Mouse (Mus musculus) bone marrow macrophage, adult 2 months (primary cell): ENCODE results near the gene Amn1. TPM values are rescaled to one million over a fixed set of nuclear protein-coding genes. Genes with fewer than 3 reads are reported as not detected.

ENCODE experiments used
- H3K27ac ChIP-seq: 2 replicates; pipeline ENCODE4 v1.5.1; 2012; ENCODE audit warnings: low read depth, low read length; ENCODE audit not compliant: insufficient read depth
- H3K4me1 ChIP-seq: 2 replicates; pipeline ENCODE4 v1.6.1; 2012; ENCODE audit warnings: low read length; ENCODE audit not compliant: control insufficient read depth, insufficient read depth
- H3K4me3 ChIP-seq: 2 replicates; pipeline ENCODE4 v1.5.1; 2012; ENCODE audit warnings: mild to moderate bottlenecking, low read length, moderate library complexity; ENCODE audit not compliant: insufficient read depth
- CTCF ChIP-seq: IDR thresholded peaks from 2 replicates; pipeline ENCODE4 v1.5.1; 2012; ENCODE audit warnings: low read depth, mild to moderate bottlenecking, low read length, moderate library complexity
- POLR2A ChIP-seq: IDR thresholded peaks from 2 replicates; pipeline ENCODE4 v1.6.1; 2012; ENCODE audit warnings: mild to moderate bottlenecking, low read depth, low read length, borderline replicate concordance
- polyA plus RNA-seq: library from polyadenylated mRNA; stranded (reverse); fragments of >200 nt; gene quantifications from 2 replicates; pipeline ENCODE4 v1.2.4, GENCODE M21; 2012; ENCODE audit not compliant: missing spikeins, insufficient read depth, insufficient read length

Amn1 gene
- polyA plus RNA-seq, 1 experiment, result 14.7 TPM

GRCm38 (mm10) chr6:149155031-149155841, 33.3 kb downstream of the Amn1 start:
- Histone ChIP-seq H3K27ac (no peak overlapping the region), H3K4me3 (no peak overlapping the region), H3K4me1 (no peaks in the 10 kb centered on the region)
- TF ChIP-seq CTCF (no peak), POLR2A (no peak)

GRCm38 (mm10) chr6:149154116-149155030, 34.1 kb downstream of the Amn1 start:
- Histone ChIP-seq H3K4me1 (no peaks in the 10 kb centered on the region), H3K4me3 (no peak overlapping the region), H3K27ac (no peak overlapping the region)
- TF ChIP-seq CTCF, result no peak
- TF ChIP-seq POLR2A, result no peak

- Histone ChIP-seq H3K4me3 (no peak overlapping the region), H3K4me1 (no peaks in the 10 kb centered on the region), H3K27ac (no peak overlapping the region)
- TF ChIP-seq CTCF (no peak), POLR2A (no peak)
Observed at GRCm38 (mm10) chr6:149153473-149154115, 34.9 kb downstream of the Amn1 start.

GRCm38 (mm10) chr6:149152119-149152518, 36.4 kb downstream of the Amn1 start:
- no peak overlapping the region for H3K27ac ChIP-seq
- H3K4me3 ChIP-seq, result no peak overlapping the region
- no peaks in the 10 kb centered on the region for H3K4me1 ChIP-seq
- TF ChIP-seq CTCF, result no peak

- Histone ChIP-seq H3K4me1 (no peaks in the 10 kb centered on the region), H3K27ac (no peak overlapping the region), H3K4me3 (no peak overlapping the region)
- TF ChIP-seq CTCF (no peak), POLR2A (no peak)
Observed at GRCm38 (mm10) chr6:149148436-149149229, 39.9 kb downstream of the Amn1 start.

- Histone ChIP-seq H3K27ac (no peak overlapping the region), H3K4me3 (no peak overlapping the region), H3K4me1 (no peaks in the 10 kb centered on the region)
- TF ChIP-seq POLR2A, result no peak
- TF ChIP-seq CTCF, result no peak
Observed at GRCm38 (mm10) chr6:149145143-149145542, 43.4 kb downstream of the Amn1 start.

GRCm38 (mm10) chr6:149141393-149142173, 46.9 kb downstream of the Amn1 start:
- no peak for TF ChIP-seq POLR2A
- no peak for TF ChIP-seq CTCF
- Histone ChIP-seq H3K4me3 (peak overlapping the region; percentile 77), H3K4me1 (no peaks in the 10 kb centered on the region), H3K27ac (peak overlapping the region; percentile 52)

- no peak for TF ChIP-seq CTCF
- TF ChIP-seq POLR2A, result no peak
- peak within 1 kb of the TSS; percentile 17; the same call in 1 of the 2 replicates for H3K27ac ChIP-seq
- no peak within 1 kb of the TSS for H3K4me3 ChIP-seq
- no peaks in the 10 kb centered on the region for H3K4me1 ChIP-seq
Observed at GRCm38 (mm10) chr6:149139471-149139870, 49.0 kb downstream of the Amn1 start, which contains the start of gene Etfbkmt. Etfbkmt (plus strand) TSS chr6:149139849.
